Mouse (Mus musculus) mouse embryonic stem cell (cell line): ENCODE data around the gene Btk.

ENCODE experiments used
- in situ Hi-C, 2 experiments: fragments of 300-500 bp; cut with MboI; formaldehyde crosslinking; loops; 1 replicate in 1 of 2; 3 replicates in 1 of 2; pipeline ENCODE4 v1.14.3; 2019 to 2020; ENCODE audit warnings: low sequenced_read_pairs in 2 of 2, low pct_unique_long_range_greater_than_20kb in 1 of 2, mixed read lengths in 1 of 2; ENCODE audit not compliant: unreplicated experiment in 1 of 2

Btk gene

DNA sequence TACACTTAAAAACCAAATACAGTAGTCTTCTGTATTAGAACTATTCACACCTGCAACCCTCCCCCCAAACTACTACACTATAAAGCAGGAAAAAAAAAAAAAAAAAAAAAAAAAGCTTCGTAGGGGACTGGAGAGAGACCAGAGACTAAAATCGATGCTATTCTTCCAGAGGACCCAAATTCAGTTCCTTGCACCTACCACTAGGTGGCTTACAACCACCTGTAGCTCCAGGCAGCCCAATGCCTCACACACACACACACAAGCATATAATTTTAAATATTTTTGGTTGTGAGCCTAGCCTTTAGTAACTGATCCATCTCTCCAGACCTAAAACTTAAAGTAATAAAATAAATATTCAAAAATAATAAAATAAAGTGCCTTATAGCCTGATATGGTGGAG, 73.9 kb downstream of the Btk start:
- in situ Hi-C loops, result loop anchor here in 1 of 2 experiments (25.0 kb wide), 1 partner anchor 372 kb away; no protein-coding TSS in a partner anchor

DNA sequence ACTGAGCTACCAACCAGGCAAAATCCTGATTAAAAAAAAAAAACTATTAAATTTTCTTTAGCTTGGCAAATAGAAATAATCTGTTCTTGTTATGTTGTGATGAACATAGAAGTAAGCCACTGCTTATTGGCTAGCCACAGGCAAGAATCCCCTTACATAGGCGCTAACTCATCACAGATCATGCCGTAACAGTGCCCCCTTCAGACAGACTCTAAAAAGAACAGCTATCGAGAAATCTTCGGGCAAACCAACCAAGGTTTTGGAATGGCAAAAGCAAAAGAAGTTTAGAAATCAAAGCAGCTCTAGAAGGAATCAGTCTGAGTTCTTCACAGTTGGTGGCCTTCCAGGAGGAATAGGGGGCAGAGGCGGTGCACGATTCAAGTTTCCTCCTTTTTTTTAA, 75.4 kb downstream of the Btk start:
- in situ Hi-C loops, result loop anchor here in 1 of 2 experiments (25.0 kb wide), 1 partner anchor 371 kb away; no protein-coding TSS in a partner anchor

DNA sequence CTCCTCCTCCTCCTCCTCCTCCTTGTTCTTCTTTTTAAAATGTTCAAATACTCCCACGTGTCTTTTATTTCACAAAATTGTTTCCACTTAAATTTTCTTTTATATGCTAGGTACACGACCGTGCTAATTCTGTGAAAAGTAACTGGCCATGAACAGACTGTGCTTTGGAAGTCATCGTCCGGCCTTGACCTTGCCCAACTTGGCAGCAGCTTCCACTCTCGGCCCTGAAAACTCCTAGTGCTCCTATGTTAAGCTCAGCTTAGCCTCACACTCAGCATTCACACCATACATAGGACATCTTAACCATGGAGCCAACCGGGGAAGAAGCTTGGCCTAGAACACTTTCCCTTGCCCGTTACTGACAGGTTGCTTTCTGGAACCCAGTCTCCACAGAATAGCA, 82.7 kb downstream of the Btk start:
- in situ Hi-C loops, result loop anchor here in 1 of 2 experiments (25.0 kb wide), 1 partner anchor 363 kb away; no protein-coding TSS in a partner anchor
